ENCODE assay signal across 18 mouse cellular contexts in the genomic region with DNA sequence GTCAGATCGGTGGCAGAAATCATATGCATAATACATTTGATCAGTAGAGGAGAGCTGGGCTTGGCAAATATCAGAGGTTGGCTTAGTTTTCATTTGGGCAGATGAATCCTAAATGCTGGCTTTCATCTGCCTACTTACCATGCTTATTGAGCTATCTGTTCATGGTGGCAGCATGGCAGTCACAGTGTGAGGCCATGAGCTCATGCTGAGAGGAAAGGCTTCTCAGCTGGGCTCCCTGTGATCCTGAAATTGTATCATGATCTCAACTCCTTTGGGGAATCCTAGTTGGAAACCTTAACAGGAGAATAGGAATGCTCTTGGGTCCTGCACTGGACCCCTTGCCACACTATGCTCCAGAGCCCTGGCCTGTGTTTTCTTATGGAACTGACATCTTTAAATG.
"Had no signal": no experiment of that assay in that cellular context is flagged by ENCODE, and none has a peak within 500 bp of the region (broad histone marks: within the 10 kb centered on the region; RNA-seq: fewer than 3 reads in every experiment).

No protein-coding gene starts in this region.

- H3K36me3 ChIP-seq: limb, embryonic 12.5 days; limb, embryonic 15.5 days; midbrain, embryonic 12.5 days; midbrain, embryonic 15.5 days had no signal

- H3K4me2 ChIP-seq: limb, embryonic 12.5 days; limb, embryonic 15.5 days; liver, embryonic 11.5 days; lung, embryonic 14.5 days; midbrain, embryonic 12.5 days; midbrain, embryonic 15.5 days had no signal

- DNase-seq: kidney, postnatal 14 days; layer of hippocampus, adult 9-11 months; liver, postnatal 0 days; lung, embryonic 14.5 days; thymus, adult 2 months; thymus, postnatal 14 days; thymus, postnatal 4 days had no signal

- H3K4me1 ChIP-seq: limb, embryonic 15.5 days had no signal

- H3K9ac ChIP-seq: limb, embryonic 12.5 days; limb, embryonic 15.5 days; liver, embryonic 14.5 days; liver, postnatal 0 days; lung, embryonic 14.5 days; midbrain, embryonic 12.5 days; midbrain, embryonic 15.5 days had no signal

- H3K9me3 ChIP-seq: limb, embryonic 12.5 days; limb, embryonic 15.5 days; midbrain, embryonic 12.5 days; midbrain, embryonic 15.5 days had no signal

- H3K4me3 ChIP-seq: layer of hippocampus, adult 2 months; left cerebral cortex, adult 2 months; limb, embryonic 12.5 days; limb, embryonic 15.5 days; midbrain, embryonic 12.5 days; midbrain, embryonic 15.5 days had no signal

- H3K27ac ChIP-seq: left cerebral cortex, adult 2 months; limb, embryonic 12.5 days; limb, embryonic 15.5 days; liver, embryonic 14.5 days; macrophage; midbrain, embryonic 12.5 days; midbrain, embryonic 15.5 days; stomach, postnatal 0 days had no signal

- H3K27me3 ChIP-seq: limb, embryonic 12.5 days; limb, embryonic 15.5 days; midbrain, embryonic 12.5 days; midbrain, embryonic 15.5 days had no signal

- ATAC-seq: liver, postnatal 0 days; lung, postnatal 0 days; midbrain, embryonic 15.5 days had no signal
